Mouse (Mus musculus) E14TG2a.4 (cell line): ENCODE results near the gene Lhb.

Experiments used
- CTCF ChIP-seq: conservative IDR thresholded peaks from 2 replicates; pipeline ENCODE4 v1.5.1; 2014; ENCODE audit warnings: low read length
- NANOG ChIP-seq: IDR thresholded peaks from 2 replicates; pipeline ENCODE4 v1.6.1; 2014; ENCODE audit warnings: borderline replicate concordance, low read length, mixed read lengths
- POU5F1 ChIP-seq: IDR thresholded peaks from 2 replicates; pipeline ENCODE4 v1.6.1; 2014; ENCODE audit warnings: low read length, borderline replicate concordance

DNA sequence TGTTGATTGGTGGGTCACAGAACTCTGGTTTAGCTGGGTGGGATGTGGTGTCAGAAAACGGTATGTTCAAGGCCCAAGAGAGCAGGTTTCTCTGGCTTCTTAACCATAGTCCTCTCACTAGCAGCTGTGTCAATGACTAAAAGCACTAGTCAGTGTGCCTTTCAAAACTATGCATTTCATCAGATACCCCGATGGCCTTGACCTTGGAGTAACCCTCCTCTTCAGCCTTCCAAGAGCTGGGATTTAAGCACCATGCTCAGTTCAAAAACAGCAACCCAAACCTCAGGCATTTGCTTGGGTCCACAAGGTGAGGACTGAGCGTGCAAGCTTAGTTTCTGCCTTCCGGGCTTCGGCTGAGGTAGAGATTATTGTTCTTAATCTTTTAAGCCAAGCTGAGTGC is 48.2 kb upstream of the Lhb start:
- no peak for TF ChIP-seq CTCF
- no peak for TF ChIP-seq NANOG
- no peak for TF ChIP-seq POU5F1
